Comparison of ENCODE assay signal across 8 mouse cellular contexts in the genomic region with DNA sequence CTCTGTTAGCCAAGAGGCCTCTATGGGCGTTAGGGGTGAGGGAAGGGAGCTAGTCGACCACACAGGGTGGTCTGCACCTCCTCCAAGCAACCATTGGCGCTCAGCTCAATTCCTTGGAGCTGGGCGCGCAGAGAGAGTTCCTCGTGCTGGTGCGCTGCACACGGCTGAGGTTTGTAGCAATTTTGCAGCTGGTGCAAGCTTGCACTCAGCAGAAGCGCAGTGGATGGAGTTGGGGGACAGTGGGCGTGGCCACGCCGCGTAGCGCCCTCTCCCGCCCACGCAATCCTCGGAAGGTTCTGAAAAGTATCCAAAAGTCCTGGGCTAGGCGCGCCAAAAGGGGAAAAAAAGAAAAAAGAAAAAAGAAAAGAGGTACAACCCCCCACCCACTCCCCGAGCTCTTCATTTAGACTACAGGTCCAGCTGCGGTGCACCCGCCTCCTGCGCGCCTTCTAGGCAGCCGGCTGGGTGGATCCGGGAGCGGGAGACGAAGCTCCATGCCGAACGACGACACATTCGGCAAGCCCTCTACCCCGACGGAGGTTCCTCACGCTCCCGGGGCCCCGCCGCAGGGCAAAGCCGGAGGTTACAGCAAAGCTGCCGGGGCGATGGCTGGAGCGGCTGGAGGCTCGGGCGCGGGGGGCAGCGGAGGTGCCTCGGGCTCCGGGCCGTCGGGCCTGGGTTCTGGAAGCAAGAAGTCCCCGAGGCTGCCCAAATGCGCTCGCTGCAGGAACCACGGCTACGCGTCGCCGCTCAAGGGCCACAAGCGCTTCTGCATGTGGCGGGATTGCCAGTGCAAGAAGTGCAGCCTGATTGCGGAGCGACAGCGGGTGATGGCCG. TPM values are rescaled to one million over a fixed set of nuclear protein-coding genes. Genes with fewer than 3 reads are reported as not detected.
DNase-seq lines count a peak whose midpoint lies in the region; ATAC-seq and TF ChIP-seq lines count a peak whose summit lies in the region.

TSS of gene Dmrt1 (plus strand) at position 259 of the 837 bp plus-strand sequence.

- POLR2A ChIA-PET in Patski (lab: Charles Lee), result no interaction called here

- H3K4me2 ChIP-seq in heart, embryonic 16.5 days (ENCODE audit: low read depth, low read length), result peak within 1 kb of the TSS; percentile 63
- H3K4me2 ChIP-seq in liver, embryonic 15.5 days, result peak within 1 kb of the TSS; percentile 41

- no peak for TF ChIP-seq CTCF in Patski (IDR thresholded peaks at IDR 0.05)

- peaks cover 4% of the 10 kb centered on the region; the same call in 1 of the 2 replicates for H3K4me1 ChIP-seq in heart, embryonic 16.5 days (ENCODE audit: control insufficient read depth, insufficient read depth, low read length)
- H3K4me1 ChIP-seq in liver, embryonic 15.5 days (replicated peaks), result peaks cover 12% of the 10 kb centered on the region

- peaks cover 74% of the 10 kb centered on the region for H3K27me3 ChIP-seq in Patski
- peaks cover 67% of the 10 kb centered on the region for H3K27me3 ChIP-seq in heart, embryonic 16.5 days (ENCODE audit: control insufficient read depth, insufficient read depth, low read length)
- peaks cover 70% of the 10 kb centered on the region for H3K27me3 ChIP-seq in liver, embryonic 15.5 days

- no peaks in the 10 kb centered on the region for H3K36me3 ChIP-seq in heart, embryonic 16.5 days (ENCODE audit: control insufficient read depth, insufficient read depth)
- H3K36me3 ChIP-seq in liver, embryonic 15.5 days (replicated peaks), result no peaks in the 10 kb centered on the region

- H3K27ac ChIP-seq in heart, embryonic 16.5 days (ENCODE audit: low read length), result no peak within 1 kb of the TSS
- H3K27ac ChIP-seq in liver, embryonic 15.5 days (replicated peaks), result no peak within 1 kb of the TSS

- H3K4me3 ChIP-seq in heart, embryonic 16.5 days (ENCODE audit: low read length), result peak within 1 kb of the TSS; percentile 47
- H3K4me3 ChIP-seq in liver, embryonic 15.5 days (replicated peaks), result peak within 1 kb of the TSS; percentile 23

- 1% methylated on average over 64 of the region's 64 CpGs for WGBS in heart, embryonic 16.5 days
- WGBS in liver, embryonic 15.5 days (ENCODE audit: insufficient replicate concordance), result 2% methylated on average over 64 of the region's 64 CpGs

- peak; percentile 16 for ATAC-seq in Patski
- ATAC-seq in heart, embryonic 16.5 days (replicated peaks; ENCODE audit: extremely low read depth, insufficient read depth, low FRiP score), result no peak
- ATAC-seq in liver, embryonic 15.5 days (ENCODE audit: insufficient read depth), result no peak
- ATAC-seq in CD4-positive, CD25-positive, alpha-beta regulatory T cell, adult 4 months, result no peak

- in situ Hi-C loops in Patski (cut with MboI; ENCODE audit: low pct_unique_long_range_greater_than_20kb), result no loop called here

- H3K9ac ChIP-seq in heart, embryonic 16.5 days (ENCODE audit: low read length), result no peak within 1 kb of the TSS
- H3K9ac ChIP-seq in liver, embryonic 15.5 days, result no peak within 1 kb of the TSS

- H3K9me3 ChIP-seq in heart, embryonic 16.5 days (replicated peaks; ENCODE audit: control insufficient read depth, low read length), result no peaks in the 10 kb centered on the region
- H3K9me3 ChIP-seq in liver, embryonic 15.5 days (replicated peaks), result no peaks in the 10 kb centered on the region

- CTCF ChIA-PET in Patski (lab: Charles Lee), result no interaction called here

- peak; percentile 13 for DNase-seq in gastrocnemius, postnatal 10 days
- DNase-seq in gastrocnemius, postnatal 25 days, result no peak
- DNase-seq in Patski (ENCODE audit: low read depth, low spot score), result no peak
- peak; percentile 80 for DNase-seq in testis, postnatal 10 days (ENCODE audit: low spot score)
- DNase-seq in spleen, postnatal 36 days (ENCODE audit: low spot score in 2 of 2), result no peak

RNA-seq across cellular contexts. Expression of gene Dmrt1, which starts in this region (rescaled TPM):
- not detected for total RNA-seq in gastrocnemius, postnatal 10 days (2021)
- not detected for total RNA-seq in gastrocnemius, postnatal 25 days (2021)
- polyA plus RNA-seq in Patski (2021), result not detected
- not detected in 2 replicates for polyA plus RNA-seq in heart, embryonic 16.5 days (2015; fragmentation: Nextera tagmentation; extraction: Ambion mirVana)
- polyA plus RNA-seq in liver, embryonic 15.5 days (2015; fragmentation: Nextera tagmentation; extraction: Ambion mirVana), result not detected in 2 replicates
- polyA plus RNA-seq in CD4-positive, CD25-positive, alpha-beta regulatory T cell, adult 4 months (2017; shearing (Covaris generic)), result not detected

Comparison
In these comparisons a context has a peak if more than half of its experiments do, and no peak if none do; other contexts are left out.
1. Peak in DNase-seq in gastrocnemius, postnatal 10 days; RNA of the gene not detected or under 1 TPM.
2. Peak in ATAC-seq in Patski; RNA of the gene not detected or under 1 TPM.